Mouse (Mus musculus) thymus, postnatal 36 days (tissue): ENCODE data around the gene Acacb.

Experiments
- DNase-seq, 2 experiments: peaks; one replicate each; pipeline ENCODE4 v3.0.0; 2022; ENCODE audit warnings: mixed read lengths in 2 of 2

The Acacb gene

GRCm38 (mm10) chr5:114146028-114146888, at the start of gene Acacb:
TSS of gene Acacb (plus strand) at chr5:114146535.
- no peak for DNase-seq

DNA sequence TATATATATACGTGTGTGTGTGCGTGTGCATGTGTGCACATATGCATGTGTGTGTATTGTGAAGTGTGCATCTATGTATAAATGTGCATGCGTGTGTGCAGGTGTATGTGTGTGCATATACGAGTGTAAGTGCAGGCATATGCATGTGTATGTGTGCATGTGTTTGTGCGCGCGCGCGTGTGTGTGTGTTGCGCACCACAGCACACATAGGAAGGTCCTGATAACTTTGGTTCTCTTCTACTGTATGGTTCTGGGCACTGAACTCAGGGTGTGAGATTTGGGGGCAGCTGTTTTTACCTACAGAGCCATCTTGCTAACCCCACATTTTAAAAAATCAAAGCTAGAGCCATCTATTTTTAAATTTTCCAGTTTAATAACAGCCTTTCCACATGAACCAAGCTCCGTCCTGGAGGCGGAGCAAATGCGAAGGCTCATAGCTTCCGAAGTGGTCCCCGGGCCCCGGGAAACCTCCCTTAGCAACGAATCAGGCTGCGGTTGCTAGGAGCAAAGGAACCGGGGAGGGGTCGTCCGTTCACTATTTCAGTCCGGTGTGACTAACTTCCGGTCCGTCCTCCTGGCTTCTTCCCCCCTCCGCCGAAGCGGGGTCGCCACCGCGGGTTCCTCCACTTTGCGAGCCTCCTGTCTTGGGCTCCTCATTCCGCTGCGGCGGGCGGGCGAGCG, 46.5 kb upstream of the Acacb start:
- peak; percentile 90 to 93 for DNase-seq

- DNase-seq, result no peak
Observed at GRCm38 (mm10) chr5:114100390-114101099, 45.8 kb upstream of the Acacb start.

DNA sequence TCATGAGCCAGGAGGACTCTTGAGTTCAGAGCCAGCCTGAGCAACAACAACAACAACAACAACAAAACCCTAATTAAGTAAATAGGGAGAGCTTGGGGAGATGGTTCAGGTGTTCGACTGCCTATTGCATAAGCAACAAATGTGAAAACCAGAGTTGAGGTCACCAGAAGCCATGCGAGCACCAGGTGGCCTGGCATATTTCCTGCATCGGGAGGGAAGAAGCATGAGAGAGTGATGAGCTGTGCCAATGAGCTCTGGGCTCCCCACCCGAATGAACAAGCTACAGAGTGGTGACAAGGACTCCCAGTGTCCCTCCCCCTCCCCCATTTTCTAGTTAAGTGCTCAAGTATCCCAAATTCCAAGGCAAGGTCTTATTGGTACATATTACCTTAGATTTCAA, 44.5 kb upstream of the Acacb start:
- DNase-seq, result no peak

DNA sequence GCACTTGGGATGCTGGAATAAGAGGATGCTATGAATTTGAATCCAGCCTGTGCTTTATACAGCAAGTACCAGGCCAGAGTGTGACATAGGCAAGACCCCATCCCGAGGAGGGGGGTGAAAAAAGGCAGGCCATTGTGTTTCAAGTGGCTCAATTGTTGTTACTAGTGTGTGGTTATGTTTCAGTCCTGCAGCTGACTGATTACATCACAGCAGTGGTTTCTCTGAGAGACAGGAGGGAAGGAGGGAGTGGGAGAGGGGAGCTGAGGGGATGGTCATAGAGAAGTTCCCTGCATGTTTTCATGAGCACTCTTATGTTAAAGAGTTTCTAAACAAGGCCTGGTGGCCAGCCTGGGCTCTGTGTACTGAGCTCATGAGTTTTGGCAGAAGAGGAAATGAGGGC, 43.5 kb upstream of the Acacb start:
- DNase-seq, result no peak

- no peak for DNase-seq
Observed at GRCm38 (mm10) chr5:114106391-114106935, 39.9 kb upstream of the Acacb start.

DNA sequence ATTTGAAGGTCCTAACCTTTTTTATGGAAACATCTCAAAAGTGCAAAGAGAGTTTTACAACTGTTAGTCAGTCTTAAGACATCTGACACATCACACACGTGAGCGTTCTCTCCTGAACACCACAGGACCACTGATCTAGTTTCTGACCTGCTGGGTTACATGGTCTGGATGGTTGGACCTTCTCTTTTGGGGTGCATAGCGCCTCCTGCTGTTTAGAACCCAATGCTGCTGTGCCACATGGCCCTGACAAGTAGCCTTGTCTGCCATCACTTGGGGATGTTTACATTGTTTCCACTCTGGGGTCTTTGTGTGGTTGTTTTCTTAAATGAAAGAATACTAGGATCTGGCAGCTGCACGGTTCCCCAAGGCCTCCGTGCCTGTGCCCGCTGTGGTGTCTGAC, 33.0 kb upstream of the Acacb start:
- DNase-seq, result no peak

DNA sequence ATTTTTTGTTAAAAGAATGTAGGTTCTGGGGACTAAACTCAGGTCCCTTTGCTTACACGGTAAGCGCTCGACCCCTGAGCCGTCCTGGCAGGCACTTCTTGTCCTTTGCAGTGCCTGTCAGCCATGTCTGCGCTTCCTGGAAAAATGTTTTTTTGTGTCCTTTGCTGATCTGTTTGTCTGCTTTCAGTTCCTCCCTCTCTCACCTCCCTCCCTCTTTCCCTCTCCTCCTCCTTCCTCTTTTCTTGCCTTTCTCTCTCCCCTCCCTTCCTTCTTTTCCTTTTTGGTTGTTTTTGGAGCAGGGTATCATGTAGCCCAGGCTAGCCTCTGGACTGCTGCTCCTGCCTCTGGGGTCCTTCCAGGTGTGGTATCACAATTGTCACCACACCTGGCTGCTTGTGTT, 31.3 kb upstream of the Acacb start:
- no peak for DNase-seq

DNA sequence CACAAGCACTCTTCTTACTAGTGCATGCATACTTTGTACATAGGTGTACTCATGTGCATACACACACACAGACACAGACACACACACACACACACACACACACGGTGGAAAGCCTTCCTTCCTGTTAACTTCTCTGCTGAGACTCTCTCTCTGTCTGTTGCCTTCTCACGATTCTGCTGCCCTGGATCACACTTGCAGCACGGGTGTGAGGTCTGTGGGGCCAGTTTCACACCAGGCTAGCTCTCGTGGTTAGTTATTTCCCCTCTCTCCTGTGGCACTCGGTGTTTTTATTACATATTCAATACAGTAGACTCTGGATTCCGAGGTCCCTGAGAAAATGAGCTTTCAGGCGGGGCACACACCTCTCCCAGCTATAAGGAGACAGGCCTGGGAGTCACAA, 29.7 kb upstream of the Acacb start:
- no peak for DNase-seq

DNA sequence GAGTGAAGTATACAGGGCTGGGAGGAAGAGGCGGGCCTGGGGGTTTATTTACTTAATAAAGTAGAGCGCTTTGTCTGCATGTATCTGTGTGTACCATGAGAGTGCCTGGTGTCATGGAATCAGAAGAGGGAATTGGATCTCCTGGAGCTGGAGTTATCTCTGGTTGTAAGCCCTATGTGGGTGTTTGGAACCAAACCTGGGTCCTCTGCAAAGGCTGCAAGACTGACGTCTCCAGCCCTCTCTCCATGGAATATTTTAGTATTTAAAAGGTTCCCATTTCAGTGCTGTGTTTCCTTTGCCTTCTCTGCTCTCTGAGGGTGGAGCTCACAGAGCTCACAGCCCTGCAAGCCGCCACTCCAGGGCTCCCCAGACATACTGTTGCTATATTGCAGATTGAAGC, 26.5 kb upstream of the Acacb start:
- DNase-seq, result no peak

DNA sequence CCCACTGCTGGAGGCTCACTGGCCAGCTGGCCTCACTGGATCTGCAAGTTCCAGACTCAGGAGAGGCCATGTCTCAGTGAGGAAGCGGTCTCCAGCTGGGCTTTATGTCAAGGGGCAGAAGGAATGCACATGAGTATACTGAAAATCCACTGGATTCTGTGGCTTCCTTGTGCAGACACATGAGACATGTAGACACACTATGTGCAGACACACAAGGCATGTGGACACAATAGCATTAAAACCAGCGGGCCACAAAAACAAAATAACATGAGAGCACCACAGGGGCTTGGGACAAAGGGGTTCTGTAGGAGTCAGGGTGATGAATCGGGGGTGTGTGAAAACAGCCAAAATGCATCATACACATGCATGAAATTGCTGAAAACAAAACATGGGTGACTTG, 20.3 kb upstream of the Acacb start:
- DNase-seq, result no peak

GRCm38 (mm10) chr5:114126499-114127244, 19.7 kb upstream of the Acacb start:
- no peak for DNase-seq

DNA sequence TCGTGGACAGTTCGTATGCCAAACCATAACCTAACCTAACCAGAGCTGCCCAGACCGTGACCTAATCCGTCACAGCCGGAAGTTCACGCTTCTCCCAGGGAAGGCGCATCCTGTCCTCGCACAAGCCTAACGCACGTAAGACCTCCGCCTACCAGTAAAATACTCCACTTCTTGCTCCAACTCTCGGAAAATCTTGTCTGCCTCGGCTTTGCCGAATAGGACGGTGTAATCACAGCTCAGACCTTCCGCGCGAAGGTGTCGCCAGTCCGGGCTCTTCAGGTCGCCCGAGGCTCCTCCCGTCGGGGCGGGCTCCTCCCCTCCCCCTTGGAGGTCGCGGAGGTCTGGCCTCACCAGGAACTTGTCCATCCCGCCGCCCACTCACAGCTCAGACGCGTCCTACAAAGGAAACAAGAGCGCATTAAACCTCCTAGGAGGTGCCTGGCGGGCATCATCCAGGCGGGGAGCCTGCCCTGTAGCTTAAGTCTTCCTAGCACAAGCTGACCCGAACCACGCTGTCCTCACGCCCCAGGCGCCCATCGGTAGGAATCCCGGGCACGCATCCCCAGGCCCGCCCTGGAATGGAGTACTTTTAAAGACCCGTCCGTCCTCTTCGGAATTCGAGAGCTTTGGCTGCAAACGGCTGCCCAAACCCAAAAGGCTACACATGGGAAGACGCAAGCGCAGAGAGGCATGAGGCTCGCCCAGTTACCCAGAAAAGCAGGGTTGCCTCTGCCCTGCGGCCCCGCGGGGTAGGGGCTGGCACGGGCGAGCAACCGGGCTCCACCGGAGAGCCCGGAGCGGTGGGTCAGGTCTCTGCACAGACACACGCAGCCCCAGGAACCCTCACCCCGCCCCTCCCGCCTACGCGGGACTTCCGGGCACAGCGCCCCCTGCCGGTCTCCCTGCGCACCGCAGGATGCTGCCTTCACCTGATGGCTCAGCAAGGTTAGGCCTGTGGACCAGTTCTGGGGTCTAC, 18.7 kb upstream of the Acacb start, which contains the start of gene Alkbh2:
Gene Alkbh2, minus strand, starts transcription at position 845 of the 976 bp plus-strand sequence.
- DNase-seq, result peak; percentile 86 to 90

GRCm38 (mm10) chr5:114129550-114130210, 16.7 kb upstream of the Acacb start:
- DNase-seq, result no peak

GRCm38 (mm10) chr5:114130211-114130605, 16.1 kb upstream of the Acacb start, which contains the start of gene Ung:
TSS of gene Ung (plus strand) at chr5:114130386.
- peak; percentile 80 to 81 for DNase-seq

DNA sequence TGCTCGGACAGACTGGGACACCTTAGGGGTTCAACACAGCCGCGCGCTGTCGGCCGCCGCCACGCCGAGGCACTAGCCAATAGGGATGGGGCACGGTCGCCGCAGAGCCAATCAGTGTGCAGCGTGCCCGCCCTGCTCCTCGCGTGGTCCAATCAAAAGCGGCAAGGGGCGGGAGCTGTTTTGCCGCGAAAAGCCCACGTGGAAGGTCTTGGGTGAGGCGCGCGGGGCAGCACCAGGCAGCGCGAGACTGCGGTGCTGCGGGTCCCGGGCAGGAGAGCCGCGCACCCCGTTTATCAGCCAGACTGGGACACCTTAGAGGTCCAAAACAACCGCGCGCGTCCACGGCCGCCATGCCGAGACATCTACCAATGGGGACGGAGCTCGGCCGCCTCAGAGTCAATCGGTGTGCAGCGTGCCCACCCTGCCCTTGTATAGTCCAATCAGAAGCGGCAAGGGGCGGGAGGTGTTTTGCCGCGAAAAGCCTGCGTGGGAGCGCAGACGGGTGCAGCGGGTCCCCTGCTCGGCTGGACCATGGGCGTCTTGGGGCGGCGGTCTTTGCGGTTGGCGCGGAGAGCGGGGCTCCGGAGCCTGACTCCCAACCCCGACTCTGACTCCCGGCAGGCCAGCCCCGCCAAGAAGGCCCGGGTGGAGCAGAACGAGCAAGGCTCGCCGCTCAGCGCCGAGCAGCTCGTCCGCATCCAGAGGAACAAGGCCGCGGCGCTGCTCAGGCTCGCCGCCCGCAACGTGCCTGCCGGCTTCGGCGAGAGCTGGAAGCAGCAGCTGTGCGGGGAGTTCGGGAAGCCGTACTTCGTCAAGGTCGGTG, 15.4 kb upstream of the Acacb start:
- DNase-seq, result peak; percentile 91 to 93

GRCm38 (mm10) chr5:114131521-114131840, 14.9 kb upstream of the Acacb start:
- peak in 1 of 2 experiments; percentile 66 for DNase-seq

DNA sequence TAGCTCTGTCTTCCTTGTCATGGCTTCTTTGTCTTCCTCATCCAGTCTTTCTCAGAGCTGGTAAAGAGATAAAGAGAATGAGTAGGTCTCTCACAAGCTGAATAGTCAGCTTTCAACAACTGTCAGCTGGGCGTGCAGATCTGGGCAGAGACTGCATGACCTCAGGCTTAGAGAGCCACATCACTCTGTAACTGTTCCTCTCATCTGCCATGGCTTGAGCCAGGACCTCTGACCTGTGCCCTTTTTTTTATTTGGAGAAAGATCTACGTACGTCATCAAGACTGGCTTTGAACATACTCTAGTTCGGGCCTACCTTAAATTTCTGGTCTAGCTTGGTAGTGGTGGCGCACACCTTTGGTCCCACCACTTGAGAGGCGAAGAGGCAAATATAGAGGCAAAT, 13.5 kb upstream of the Acacb start:
- no peak for DNase-seq

- peak in 1 of 2 experiments; percentile 20 for DNase-seq
Observed at GRCm38 (mm10) chr5:114134091-114134534, 12.2 kb upstream of the Acacb start.

DNA sequence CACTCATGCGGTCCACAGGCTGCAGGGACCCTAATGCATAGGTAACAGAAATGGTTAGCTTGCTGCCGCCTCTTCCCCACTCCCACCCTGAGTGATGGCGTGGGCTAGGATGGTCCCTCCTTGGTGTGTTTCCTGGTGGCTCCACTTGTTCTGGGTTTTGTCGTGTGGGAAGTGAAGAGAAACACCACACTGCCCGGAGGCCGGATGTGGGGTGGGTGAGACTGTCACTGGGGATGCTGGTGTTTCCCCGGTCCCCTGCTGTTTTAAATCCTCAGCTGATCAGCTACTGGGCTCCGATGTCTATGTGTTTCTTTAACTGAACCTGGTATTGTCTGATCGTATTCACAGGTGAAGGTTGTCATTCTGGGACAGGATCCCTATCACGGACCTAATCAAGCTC, 10.8 kb upstream of the Acacb start:
- no peak for DNase-seq
